Mouse (Mus musculus) CH12.LX (cell line): Measurements from ENCODE around the gene A3galt2. TPM values are rescaled to one million over a fixed set of nuclear protein-coding genes. Genes with fewer than 3 reads are reported as not detected.

Source experiments
- DNase-seq: peaks from one replicate; pipeline ENCODE4 v3.0.0-alpha.2; 2013; ENCODE audit errors: extremely low read depth
- H3K27ac ChIP-seq: 2 replicates; pipeline ENCODE4 v1.5.1; 2012; ENCODE audit warnings: low read depth, mild to moderate bottlenecking, control low read depth, moderate library complexity; ENCODE audit not compliant: insufficient read depth
- H3K27me3 ChIP-seq: replicated peaks from 2 replicates; pipeline ENCODE3; 2012; ENCODE audit warnings: inconsistent platforms
- H3K36me3 ChIP-seq, 2 experiments: replicated peaks in 1 of 2; 2 replicates each; pipeline versions ENCODE3 to v1.6.1; 2012; ENCODE audit warnings: inconsistent platforms in 1 of 2, low read length in 1 of 2, mild to moderate bottlenecking in 1 of 2, mixed read lengths in 1 of 2, moderate library complexity in 1 of 2; ENCODE audit not compliant: control insufficient read depth in 1 of 2, insufficient read depth in 1 of 2
- H3K4me1 ChIP-seq, 2 experiments: 2 replicates each; pipeline ENCODE4 v1.6.1; 2012; ENCODE audit warnings: inconsistent platforms in 1 of 2, moderate library complexity in 1 of 2; ENCODE audit not compliant: insufficient read depth in 2 of 2, control insufficient read depth in 1 of 2
- H3K4me2 ChIP-seq: 2 replicates; pipeline ENCODE4 v1.6.1; 2012; ENCODE audit warnings: low read depth, mild to moderate bottlenecking, control low read depth; ENCODE audit not compliant: poor library complexity, insufficient read depth, severe bottlenecking
- H3K4me3 ChIP-seq, 3 experiments: fragments of 150-350 bp in 1 of 3; sonication (generic) in 1 of 3; replicated peaks in 1 of 3; 2 replicates each; pipeline versions ENCODE3 to v1.5.1; 2011 to 2012; ENCODE audit warnings: low read depth in 2 of 3, low read length in 2 of 3, mild to moderate bottlenecking in 2 of 3, moderate library complexity in 2 of 3, control low read depth in 1 of 3, improper control_type of control experiment in 1 of 3, inconsistent platforms in 1 of 3, mixed read lengths in 1 of 3; ENCODE audit not compliant: poor library complexity in 1 of 3
- H3K79me2 ChIP-seq: replicated peaks from 2 replicates; pipeline ENCODE4 v1.6.1; 2012; ENCODE audit warnings: mild to moderate bottlenecking, moderate library complexity; ENCODE audit not compliant: control insufficient read depth, poor library complexity, insufficient read depth, severe bottlenecking; ENCODE audit errors: extremely low read depth
- H3K9ac ChIP-seq: 2 replicates; pipeline ENCODE4 v1.6.1; 2012; ENCODE audit warnings: low read depth, mild to moderate bottlenecking, control low read depth, moderate library complexity; ENCODE audit not compliant: insufficient read depth
- H3K9me3 ChIP-seq: replicated peaks from 2 replicates; pipeline ENCODE3; 2012; ENCODE audit warnings: low read length, inconsistent platforms, mixed read lengths
- BHLHE40 ChIP-seq: IDR thresholded peaks from 2 replicates; pipeline ENCODE4 v1.6.1; 2011; ENCODE audit warnings: mild to moderate bottlenecking, low read depth, low read length, improper control_type of control experiment
- CHD1 ChIP-seq: IDR thresholded peaks from 2 replicates; pipeline ENCODE4 v1.6.1; 2012; ENCODE audit warnings: low read depth, low read length, improper control_type of control experiment, inconsistent platforms
- CTCF ChIP-seq, 2 experiments: IDR thresholded peaks in 1 of 2; conservative IDR thresholded peaks in 1 of 2; 2 replicates each; pipeline ENCODE4 v1.5.1; 2011 to 2012; ENCODE audit warnings: low read depth in 2 of 2, low read length in 2 of 2, improper control_type of control experiment in 1 of 2, inconsistent platforms in 1 of 2, mild to moderate bottlenecking in 1 of 2, moderate library complexity in 1 of 2
- ELF1 ChIP-seq: IDR thresholded peaks from 2 replicates; pipeline ENCODE4 v1.6.1; 2014; ENCODE audit warnings: low read depth, mild to moderate bottlenecking, inconsistent platforms, low read length, improper control_type of control experiment
- ETS1 ChIP-seq: conservative IDR thresholded peaks from 2 replicates; pipeline ENCODE4 v1.6.1; 2012; ENCODE audit warnings: low read depth, mild to moderate bottlenecking, inconsistent platforms, low read length, improper control_type of control experiment, moderate library complexity
- HCFC1 ChIP-seq: IDR thresholded peaks from 2 replicates; pipeline ENCODE4 v1.6.1; 2012; ENCODE audit warnings: low read depth, mild to moderate bottlenecking, inconsistent platforms, low read length, improper control_type of control experiment
- IRF4 ChIP-seq: IDR thresholded peaks from 2 replicates; pipeline ENCODE4 v1.6.1; 2014; ENCODE audit warnings: low read depth, mild to moderate bottlenecking, inconsistent platforms, low read length, improper control_type of control experiment
- JUN ChIP-seq: IDR thresholded peaks from 2 replicates; pipeline ENCODE4 v1.6.1; 2011; ENCODE audit warnings: low read depth, mild to moderate bottlenecking, low read length, improper control_type of control experiment, moderate library complexity; ENCODE audit not compliant: insufficient read depth
- MAZ ChIP-seq: IDR thresholded peaks from 2 replicates; pipeline ENCODE4 v1.6.1; 2012; ENCODE audit warnings: low read depth, mild to moderate bottlenecking, inconsistent platforms, low read length, improper control_type of control experiment, moderate library complexity
- MXI1 ChIP-seq: IDR thresholded peaks from 2 replicates; pipeline ENCODE4 v1.6.1; 2011; ENCODE audit warnings: mild to moderate bottlenecking, low read depth, low read length, improper control_type of control experiment
- MYC ChIP-seq: IDR thresholded peaks from 2 replicates; pipeline ENCODE4 v1.6.1; 2011; ENCODE audit warnings: low read depth, mild to moderate bottlenecking, improper control_type of control experiment, low read length
- NRF1 ChIP-seq: IDR thresholded peaks from 2 replicates; pipeline ENCODE4 v1.6.1; 2014; ENCODE audit warnings: low read depth, mild to moderate bottlenecking, inconsistent platforms, low read length, improper control_type of control experiment, moderate library complexity
- PAX5 ChIP-seq: IDR thresholded peaks from 2 replicates; pipeline ENCODE4 v1.6.1; 2012; ENCODE audit warnings: low read length, inconsistent platforms, mixed read lengths
- POLR2AphosphoS2 ChIP-seq: IDR thresholded peaks from 2 replicates; pipeline ENCODE4 v1.6.1; 2011; ENCODE audit warnings: low read depth, low read length, improper control_type of control experiment
- RAD21 ChIP-seq: IDR thresholded peaks from 2 replicates; pipeline ENCODE4 v1.6.1; 2011; ENCODE audit warnings: low read depth, mild to moderate bottlenecking, low read length, improper control_type of control experiment, moderate library complexity
- TBP ChIP-seq: conservative IDR thresholded peaks from 2 replicates; pipeline ENCODE4 v1.6.1; 2011; ENCODE audit warnings: low read depth, low read length, improper control_type of control experiment
- TCF12 ChIP-seq: IDR thresholded peaks from 2 replicates; pipeline ENCODE4 v1.6.1; 2014; ENCODE audit warnings: low read depth, mild to moderate bottlenecking, inconsistent platforms, low read length, improper control_type of control experiment
- USF1 ChIP-seq: IDR thresholded peaks from 2 replicates; pipeline ENCODE4 v1.6.1; 2014; ENCODE audit warnings: low read depth, mild to moderate bottlenecking, inconsistent platforms, low read length, improper control_type of control experiment
- ZC3H11A ChIP-seq: IDR thresholded peaks from 2 replicates; pipeline ENCODE4 v1.6.1; 2012; ENCODE audit warnings: low read depth, mild to moderate bottlenecking, inconsistent platforms, low read length, improper control_type of control experiment
- ZNF384 ChIP-seq: IDR thresholded peaks from 2 replicates; pipeline ENCODE4 v1.6.1; 2012; ENCODE audit warnings: low read depth, low read length, improper control_type of control experiment, inconsistent platforms
- dilution Hi-C: fragments of 300-500 bp; cut with MboI; formaldehyde crosslinking; loops from 2 replicates; pipeline ENCODE4 v1.14.3; 2020; ENCODE audit warnings: low sequenced_read_pairs; ENCODE audit not compliant: extremely low pct_unique_long_range_greater_than_20kb, extremely low pct_ligation_motif_present
- in situ Hi-C: fragments of 300-500 bp; cut with MboI; formaldehyde crosslinking; loops from 3 replicates; pipeline ENCODE4 v1.14.3; 2019; ENCODE audit warnings: low sequenced_read_pairs, low pct_ligation_motif_present, low pct_unique_long_range_greater_than_20kb, mixed read lengths
- polyA plus RNA-seq: library from polyadenylated mRNA; unstranded; fragments of >175 nt; gene quantifications from 2 replicates; pipeline ENCODE4 v1.2.1, GENCODE M21; 2012; ENCODE audit warnings: low read depth; ENCODE audit not compliant: insufficient read length
- total RNA-seq, 2 experiments: library from RNA; depleted of rRNA; stranded (reverse); fragments of 300-350 nt in 1 of 2; fragments of >200 nt in 1 of 2; gene quantifications; 2 replicates each; pipeline ENCODE4 v1.2.3; 2012 to 2014

The A3galt2 gene
- total and polyA plus RNA-seq, 3 experiments: 0.04 to 0.11 TPM; not detected in 1

DNA sequence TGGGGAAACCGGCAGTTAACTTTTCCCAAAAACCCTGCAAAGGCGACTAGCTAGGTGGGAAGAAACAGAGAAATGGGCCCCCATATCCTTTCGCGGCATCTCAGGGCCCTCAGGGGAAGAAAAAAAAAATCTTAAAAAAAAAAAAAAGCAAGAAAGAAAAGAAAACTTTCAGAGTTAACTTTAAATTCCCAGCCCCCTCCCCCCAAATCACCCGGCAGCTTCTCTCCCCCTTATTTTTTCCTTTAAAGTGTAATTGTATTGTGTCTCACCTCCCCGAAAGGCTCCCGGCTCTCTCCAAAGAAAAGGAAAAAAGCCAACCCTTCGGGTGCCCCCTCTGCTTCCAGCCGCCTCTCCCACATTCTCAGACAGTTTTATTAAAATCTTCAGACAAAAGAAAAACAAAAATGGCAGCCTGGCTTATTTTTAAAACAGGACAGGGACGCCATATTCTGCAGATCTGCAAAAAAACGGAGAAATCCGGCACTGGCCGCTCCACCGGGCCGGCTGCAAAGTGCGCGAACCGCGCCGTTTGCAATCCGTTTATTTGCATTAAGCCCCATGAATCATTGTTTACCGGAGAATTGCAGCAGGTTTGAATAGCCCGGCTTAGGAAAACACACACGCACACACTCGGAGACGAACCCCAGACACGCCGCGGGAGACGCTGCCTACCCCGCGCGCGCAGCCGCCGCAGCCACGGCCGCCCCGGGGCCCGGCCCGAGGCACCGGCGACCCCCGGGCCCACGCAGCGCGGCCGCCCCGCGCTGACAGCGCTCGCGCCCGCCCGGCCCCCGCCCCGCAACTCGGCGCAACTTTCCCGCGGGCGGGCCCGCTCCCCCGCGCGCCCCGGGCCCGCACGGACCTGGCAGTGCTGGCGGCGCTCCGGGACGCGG, 50.2 kb downstream of the A3galt2 start:
- Histone ChIP-seq H3K36me3 (peaks cover 0 to 3% of the 10 kb centered on the region in 2 experiments), H3K79me2 (peaks cover 45% of the 10 kb centered on the region), H3K4me2 (peak overlapping the region; percentile 98), H3K4me1 (peaks cover 19 to 47% of the 10 kb centered on the region in 2 experiments), H3K4me3 (peak overlapping the region; percentile 76 to 88 (median 77)), H3K27ac (no peak overlapping the region), H3K9me3 (peaks cover 17% of the 10 kb centered on the region), H3K27me3 (no peaks in the 10 kb centered on the region), H3K9ac (peak overlapping the region; percentile 100)
- DNase-seq: no peak
- TF ChIP-seq JUN (no peak), CHD1 (0 out of 2 replicates have a peak, but pooled peaks have one; percentile 58), ZNF384 (peak; percentile 54), TCF12 (0 out of 2 replicates have a peak, but pooled peaks have one; percentile 15), MAZ (no peak; the same call in 1 of the 2 replicates)
- dilution Hi-C loops (no loop called here), in situ Hi-C loops (no loop called here)

DNA sequence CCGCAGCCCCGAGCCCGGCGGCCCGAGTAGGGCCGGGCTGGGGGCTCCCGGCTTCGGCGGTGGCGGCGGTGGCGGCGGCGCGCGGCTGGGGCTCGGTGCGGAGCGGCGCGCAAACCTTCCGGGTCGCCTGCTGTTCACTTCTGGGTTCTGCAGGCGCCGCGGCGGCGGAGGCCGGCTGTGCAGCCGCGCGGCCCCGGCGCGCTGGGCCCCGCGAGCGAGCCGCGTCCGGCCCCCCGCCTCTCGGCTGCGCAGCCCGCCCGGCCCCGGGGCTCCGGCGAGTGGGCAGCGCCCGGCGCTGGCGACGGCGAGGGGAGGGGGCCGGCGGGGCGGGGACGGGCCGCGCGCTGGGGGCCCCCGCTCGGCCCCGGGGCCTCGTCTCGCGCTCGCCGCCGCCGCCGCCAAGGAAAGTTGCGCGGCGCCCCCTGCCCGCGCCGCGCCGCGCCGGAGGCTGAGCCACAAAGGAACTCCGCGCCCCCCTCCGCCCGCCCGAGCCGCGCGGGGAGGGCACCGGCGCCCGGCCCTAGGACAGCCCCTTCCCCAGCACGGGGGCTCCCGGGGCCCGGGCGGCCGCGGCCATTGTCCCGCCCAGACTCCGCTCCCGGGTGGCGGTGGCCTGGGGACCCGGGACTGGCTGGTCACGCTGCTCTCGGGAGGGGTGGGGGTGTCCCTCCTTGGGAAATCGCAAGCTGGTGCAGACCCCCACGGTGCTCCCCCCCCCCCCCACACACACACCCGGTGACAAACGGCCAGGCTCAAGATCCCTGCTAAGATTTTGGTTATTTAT, 51.1 kb downstream of the A3galt2 start, which contains the start of gene Zfp362:
TSS of gene Zfp362 (minus strand) at position 3 of the 784 bp plus-strand sequence.
- dilution Hi-C loops: no loop called here

DNA sequence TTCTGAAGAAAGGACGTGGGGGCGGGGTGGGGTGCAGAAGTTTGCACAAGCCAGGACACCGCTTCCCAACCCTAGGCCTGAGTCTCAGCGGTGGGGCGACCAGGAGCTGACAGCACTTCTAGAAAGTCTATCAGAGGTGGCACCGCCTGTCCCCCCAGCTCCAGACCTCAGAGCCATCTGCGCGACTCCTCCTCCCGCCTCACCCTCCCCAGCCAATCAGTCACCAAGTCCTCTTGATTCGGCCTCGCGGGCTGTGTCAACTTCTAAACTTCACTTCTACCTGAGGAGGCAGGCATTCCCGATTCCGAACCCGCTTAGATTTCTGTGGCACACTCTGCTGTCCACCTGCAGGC, 51.6 kb downstream of the A3galt2 start:
- peak overlapping the region; percentile 29; the same call in 1 of the 2 replicates for H3K4me2 ChIP-seq
- no peak overlapping the region for H3K27ac ChIP-seq
- TF ChIP-seq HCFC1 (no peak), USF1 (no peak), POLR2AphosphoS2 (no peak), BHLHE40 (no peak), TBP (no peak), MYC (no peak), NRF1 (no peak), IRF4 (no peak), MXI1 (no peak), PAX5 (no peak), ETS1 (no peak), RAD21 (no peak), ZC3H11A (no peak), CTCF (conservative IDR thresholded peaks at IDR 0.05 in 1 of 2, IDR thresholded peaks at IDR 0.05 in 1 of 2; ENCODE audit: low read depth in 2 of 2, low read length in 2 of 2) (no peak)
- TF ChIP-seq, all 38 proteins: peak for 0
- H3K4me1 ChIP-seq: peaks cover 10 to 37% of the 10 kb centered on the region in 2 experiments
- H3K9ac ChIP-seq: no peak overlapping the region; the same call in 1 of the 2 replicates
- in situ Hi-C loops: no loop called here
- no peak overlapping the region for H3K4me3 ChIP-seq
- H3K36me3 ChIP-seq: no peaks in the 10 kb centered on the region
- dilution Hi-C loops: no loop called here
- H3K79me2 ChIP-seq: peaks cover 38% of the 10 kb centered on the region
- no peak for DNase-seq
- peaks cover 17% of the 10 kb centered on the region for H3K9me3 ChIP-seq
- H3K27me3 ChIP-seq: no peaks in the 10 kb centered on the region

More for the DNA sequence above, 51.1 kb downstream of the A3galt2 start, which contains the start of gene Zfp362:
- TF ChIP-seq CTCF (conservative IDR thresholded peaks at IDR 0.05 in 1 of 2, IDR thresholded peaks at IDR 0.05 in 1 of 2; ENCODE audit: low read depth in 2 of 2, low read length in 2 of 2) (0 out of 4 replicates have a peak, but pooled peaks of 1 of the 2 experiments have one; percentile 10), MXI1 (0 out of 2 replicates have a peak, but pooled peaks have one; percentile 17), TCF12 (no peak; the same call in 1 of the 2 replicates), ELF1 (no peak)
- TF ChIP-seq, all 38 proteins: peak for 2
- in situ Hi-C loops: no loop called here
- Histone ChIP-seq H3K4me3 (peak within 1 kb of the TSS; percentile 76 to 88 (median 77)), H3K36me3 (no peaks in the 10 kb centered on the region), H3K9me3 (peaks cover 17% of the 10 kb centered on the region), H3K79me2 (peaks cover 43% of the 10 kb centered on the region), H3K4me2 (peak within 1 kb of the TSS; percentile 98), H3K27ac (no peak within 1 kb of the TSS), H3K9ac (peak within 1 kb of the TSS; percentile 100), H3K4me1 (peaks cover 16 to 43% of the 10 kb centered on the region in 2 experiments), H3K27me3 (no peaks in the 10 kb centered on the region)
- DNase-seq: no peak
